Mouse (Mus musculus) cerebellum, adult 2 months (tissue): ENCODE measurements at regions not wholly inside any gene's neighbourhood (a gene's known extent, or its start where the extent isn't known, plus 50 kb on each side); places are given as distances from the start of the nearest gene placed in this dataset.

Experiments
- DNase-seq, 2 experiments: peaks; one replicate each; pipeline ENCODE4 v3.0.0; 2021
- H3K27ac ChIP-seq: fragments of 200-500 bp; 2 replicates; pipeline ENCODE4 v1.5.1; 2012; ENCODE audit warnings: low read length, control low read depth, inconsistent platforms; ENCODE audit not compliant: insufficient read depth
- H3K27me3 ChIP-seq: fragments of 200-500 bp; 2 replicates; pipeline ENCODE4 v1.6.1; 2012; ENCODE audit warnings: inconsistent platforms, mild to moderate bottlenecking, low read length, moderate library complexity; ENCODE audit not compliant: control insufficient read depth, insufficient read depth
- H3K4me1 ChIP-seq: fragments of 200-500 bp; 2 replicates; pipeline ENCODE4 v1.6.1; 2011; ENCODE audit warnings: low read length; ENCODE audit not compliant: control insufficient read depth, insufficient read depth
- H3K4me3 ChIP-seq: fragments of 200-500 bp; replicated peaks from 2 replicates; pipeline ENCODE3; 2011; ENCODE audit warnings: mild to moderate bottlenecking, low read depth, low read length, control low read depth; ENCODE audit not compliant: insufficient read depth
- CTCF ChIP-seq: fragments of 200-500 bp; IDR thresholded peaks from 2 replicates; pipeline ENCODE4 v1.5.1; 2011; ENCODE audit warnings: low read depth, mild to moderate bottlenecking, control low read depth, low read length, moderate library complexity, borderline replicate concordance; ENCODE audit not compliant: insufficient read depth
- POLR2A ChIP-seq: fragments of 200-500 bp; IDR thresholded peaks from 2 replicates; pipeline ENCODE4 v1.6.1; 2011; ENCODE audit warnings: low read length, control low read depth, borderline replicate concordance; ENCODE audit not compliant: insufficient read depth
- WGBS: fragments of 180-500 bp; shearing (Covaris S2); methylation state at CpG from one replicate; pipeline ENCODE4 v1.1.7; 2018; 5-methylcytosine and 5-hydroxymethylcytosine counted together

GRCm38 (mm10) chr7:93982103-93982502 lies 902.4 kb downstream of the Fam181b start:
- H3K27me3 ChIP-seq: no peaks in the 10 kb centered on the region
- no peak for DNase-seq
- no peaks in the 10 kb centered on the region for H3K4me1 ChIP-seq
- H3K4me3 ChIP-seq: no peak overlapping the region
- H3K27ac ChIP-seq: no peak overlapping the region
- TF ChIP-seq CTCF: no peak
- no peak for TF ChIP-seq POLR2A
- 77% methylated on average over 3 of the region's 3 CpGs for whole genome bisulfite sequencing

- 57% methylated on average over 1 of the region's 1 CpGs for WGBS
- DNase-seq: no peak
- Histone ChIP-seq H3K4me1 (no peaks in the 10 kb centered on the region), H3K27ac (no peak overlapping the region), H3K27me3 (no peaks in the 10 kb centered on the region), H3K4me3 (no peak overlapping the region)
- TF ChIP-seq CTCF (no peak), POLR2A (no peak)
Observed at GRCm38 (mm10) chr7:94002780-94003179, 923.1 kb downstream of the Fam181b start.

- DNase-seq: no peak
- H3K4me1 ChIP-seq: no peaks in the 10 kb centered on the region
- H3K4me3 ChIP-seq: no peak overlapping the region
- no peak overlapping the region for H3K27ac ChIP-seq
- no peaks in the 10 kb centered on the region; the same call in 1 of the 2 replicates for H3K27me3 ChIP-seq
- TF ChIP-seq CTCF: no peak
- no peak for TF ChIP-seq POLR2A
- WGBS: 4% methylated on average over 11 of the region's 11 CpGs
Observed at GRCm38 (mm10) chr7:94042466-94043030, 962.9 kb downstream of the Fam181b start.

DNA sequence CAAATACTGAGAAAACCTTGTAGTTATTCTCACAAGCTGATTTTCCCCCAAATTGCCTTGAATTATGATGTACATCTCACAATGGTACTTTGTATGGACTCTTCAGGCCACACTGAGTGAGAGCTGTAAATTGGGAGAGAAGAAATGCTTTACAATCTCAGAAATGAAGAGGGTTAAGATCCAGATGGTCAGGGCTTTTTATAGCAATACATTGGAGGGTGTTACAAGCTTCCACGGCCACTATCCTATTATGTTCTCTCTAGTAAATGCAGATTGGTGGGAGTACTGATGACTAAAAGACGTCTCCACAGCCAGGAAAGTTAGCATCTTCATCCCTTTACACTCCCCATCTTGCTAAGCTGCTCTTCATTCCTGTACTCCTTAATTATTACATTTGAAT lies 965.8 kb downstream of the Fam181b start:
- TF ChIP-seq POLR2A (no peak), CTCF (no peak)
- no peak for DNase-seq

GRCm38 (mm10) chr7:94046029-94046428 lies 966.4 kb downstream of the Fam181b start:
- H3K4me3 ChIP-seq: no peak overlapping the region
- TF ChIP-seq POLR2A (no peak), CTCF (peak; percentile 28; the same call in 1 of the 2 replicates)
- no peak overlapping the region for H3K27ac ChIP-seq
- WGBS: 18% methylated on average over 1 of the region's 1 CpGs
- H3K4me1 ChIP-seq: no peaks in the 10 kb centered on the region
- peak in 1 of 2 experiments; percentile 5 for DNase-seq
- H3K27me3 ChIP-seq: no peaks in the 10 kb centered on the region; the same call in 1 of the 2 replicates

More for the DNA sequence above, 965.8 kb downstream of the Fam181b start:
- Histone ChIP-seq H3K4me1 (no peaks in the 10 kb centered on the region), H3K27me3 (no peaks in the 10 kb centered on the region; the same call in 1 of the 2 replicates), H3K27ac (no peak overlapping the region), H3K4me3 (no peak overlapping the region)
- 61% methylated on average over 2 of the region's 2 CpGs for WGBS

DNA sequence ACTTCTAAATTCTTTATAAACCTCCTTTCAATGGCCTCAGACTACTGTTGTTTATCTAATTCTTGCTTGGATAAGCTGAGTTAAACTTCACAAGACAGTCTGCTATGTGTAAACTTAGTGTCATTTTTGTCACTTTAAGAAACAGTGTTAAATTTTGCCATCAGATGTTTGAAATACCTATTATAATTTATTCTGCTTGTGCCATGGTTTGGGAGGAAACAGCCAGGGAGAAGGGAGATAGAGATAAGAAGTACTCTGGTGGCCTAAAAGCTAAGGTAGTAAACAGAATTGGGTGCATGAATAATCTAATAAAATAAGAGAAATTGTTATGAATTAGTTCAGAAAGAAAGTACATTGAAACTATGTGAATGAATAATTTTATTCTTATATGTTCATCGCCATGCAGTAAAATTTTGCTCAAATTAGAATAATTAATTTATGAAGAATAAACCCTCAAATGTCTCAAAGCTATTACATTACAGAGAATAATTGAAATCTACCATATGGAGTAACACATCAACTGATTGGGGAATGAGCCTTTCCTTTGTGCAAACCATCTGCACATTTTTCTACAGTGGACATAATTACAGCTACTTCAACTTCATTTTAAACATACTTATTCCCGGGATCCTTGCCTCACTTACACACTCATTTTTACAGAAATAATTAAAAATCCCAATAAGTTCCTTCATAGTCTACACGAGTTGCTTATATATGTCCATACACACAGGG lies 982.3 kb downstream of the Fam181b start:
- TF ChIP-seq CTCF (no peak), POLR2A (no peak)
- H3K27ac ChIP-seq: no peak overlapping the region
- H3K4me1 ChIP-seq: no peaks in the 10 kb centered on the region
- no peaks in the 10 kb centered on the region for H3K27me3 ChIP-seq
- DNase-seq: no peak
- 89% methylated on average over 3 of the region's 3 CpGs for WGBS
- no peak overlapping the region for H3K4me3 ChIP-seq
